Mouse (Mus musculus) kidney, adult 8-10 months (tissue): ENCODE results near the gene Sars.

Source experiments
- DNase-seq, 2 experiments: peaks; one replicate each; pipeline ENCODE4 v3.0.0; 2022

Sars gene

GRCm38 (mm10) chr3:108444698-108445365 is at the start of gene Sars:
Gene Sars, minus strand, starts transcription at chr3:108445209.
- peak; percentile 88 to 91 for DNase-seq

DNA sequence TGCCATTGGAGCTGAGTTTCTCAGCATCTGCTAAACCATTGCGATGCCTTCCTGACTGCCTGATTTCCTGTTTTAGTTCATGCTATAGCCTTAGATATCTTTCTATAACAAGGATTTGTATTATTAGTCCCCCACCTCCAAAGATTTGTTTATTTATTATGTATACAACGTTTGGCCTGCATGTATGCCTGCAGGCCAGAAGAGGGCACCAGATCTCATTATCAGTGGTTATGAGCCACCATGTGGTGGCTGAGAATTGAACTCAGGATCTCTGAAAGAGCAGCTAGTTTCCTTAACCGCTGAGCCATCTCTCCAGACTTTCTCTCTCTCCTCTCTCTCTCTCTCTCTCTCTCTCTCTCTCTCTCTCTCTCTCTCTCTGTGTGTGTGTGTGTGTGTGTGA is 45.0 kb upstream of the Sars start:
- DNase-seq, result no peak

- DNase-seq, result no peak
These were observed 39.7 kb upstream of the Sars start for GRCm38 (mm10) chr3:108484749-108485148.

GRCm38 (mm10) chr3:108478800-108479199 is 33.8 kb upstream of the Sars start:
- no peak for DNase-seq

GRCm38 (mm10) chr3:108476761-108477619 is 32.0 kb upstream of the Sars start:
- DNase-seq, result peak; percentile 90 to 93

GRCm38 (mm10) chr3:108475496-108475895 is 30.5 kb upstream of the Sars start:
- DNase-seq, result peak; percentile 25 to 29

DNA sequence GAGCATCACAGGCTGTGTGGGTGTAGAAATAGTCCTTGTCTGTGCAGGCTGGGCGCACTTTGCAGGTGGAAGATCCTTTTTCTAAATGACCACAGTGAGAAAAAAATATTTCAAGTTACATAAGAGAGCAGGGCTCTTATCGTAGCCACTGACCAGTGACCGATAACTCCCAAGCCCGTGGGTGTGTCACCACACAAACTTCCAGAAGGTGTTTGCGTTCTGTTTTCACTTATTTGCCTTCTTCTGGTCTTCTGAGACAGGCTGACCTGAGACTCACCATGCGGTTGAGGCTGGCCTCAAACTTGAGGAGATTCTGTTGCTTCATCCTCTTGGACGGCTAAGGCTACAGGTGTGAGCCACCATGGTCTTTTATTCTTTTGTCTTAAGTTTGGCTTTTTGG is 30.0 kb upstream of the Sars start:
- no peak for DNase-seq

GRCm38 (mm10) chr3:108467760-108468159 is 22.8 kb upstream of the Sars start:
- no peak for DNase-seq

DNA sequence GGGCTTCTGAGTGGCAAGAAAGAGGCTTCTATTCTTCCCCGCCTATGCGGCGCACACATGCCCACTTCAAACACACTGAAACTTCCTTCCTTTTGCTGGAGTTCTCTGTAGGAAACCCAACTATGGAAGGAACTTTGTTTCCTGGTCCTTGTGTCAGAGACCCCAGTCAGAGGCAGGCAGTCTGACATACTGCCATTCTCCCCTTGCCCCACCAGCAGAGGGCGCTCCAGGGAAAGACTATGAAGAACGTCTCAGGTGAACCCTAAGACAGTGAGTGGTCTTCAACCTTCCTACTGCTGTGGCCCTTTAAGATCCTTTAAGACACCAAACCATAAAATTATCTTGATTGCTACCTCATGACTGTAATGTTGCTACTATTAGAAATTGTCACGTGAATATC is 21.4 kb upstream of the Sars start:
- peak; percentile 35 to 75 for DNase-seq

GRCm38 (mm10) chr3:108458866-108459265 is 13.9 kb upstream of the Sars start:
- peak; percentile 58 to 69 for DNase-seq

DNA sequence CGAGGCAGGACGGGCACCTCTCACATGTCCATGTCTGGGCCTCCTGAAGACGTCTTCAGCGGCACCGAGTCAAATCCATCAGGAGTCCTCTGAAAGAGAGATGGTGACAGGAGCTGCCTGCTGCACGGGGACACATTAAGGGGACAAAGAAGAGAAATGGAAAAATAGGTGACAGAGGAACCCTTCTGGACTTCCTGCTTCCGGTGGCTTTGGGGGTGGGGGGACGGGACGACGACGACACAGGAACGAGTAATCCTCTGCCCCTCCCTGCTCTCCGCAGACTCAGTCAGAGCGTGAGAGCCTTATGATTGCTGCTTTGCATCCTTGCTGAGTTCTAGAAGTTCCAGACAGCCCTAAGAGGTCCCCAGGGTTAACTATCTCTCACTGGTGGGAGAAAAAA is 13.4 kb upstream of the Sars start:
- DNase-seq, result no peak

DNA sequence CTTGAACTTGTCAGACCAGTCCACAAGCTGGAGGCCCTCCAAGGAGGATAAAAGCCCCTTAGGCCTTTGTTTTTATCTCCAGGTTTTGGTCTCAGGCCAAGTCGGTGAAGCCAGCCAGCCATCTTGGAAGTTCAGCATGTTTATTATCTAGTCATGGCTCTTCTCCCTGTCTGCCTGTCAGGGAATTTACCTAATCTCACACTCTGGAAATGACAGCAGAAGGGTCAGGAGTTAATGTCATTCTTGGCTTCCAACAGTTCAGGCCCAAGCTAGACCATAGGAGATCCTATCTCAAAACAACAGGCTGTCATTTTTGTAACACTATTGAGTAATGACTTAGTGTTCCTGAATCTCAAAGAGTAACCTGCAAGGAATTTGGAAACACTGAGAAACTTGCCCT is 9.2 kb upstream of the Sars start:
- no peak for DNase-seq

GRCm38 (mm10) chr3:108451969-108452368 is 7.0 kb upstream of the Sars start:
- DNase-seq, result no peak

DNA sequence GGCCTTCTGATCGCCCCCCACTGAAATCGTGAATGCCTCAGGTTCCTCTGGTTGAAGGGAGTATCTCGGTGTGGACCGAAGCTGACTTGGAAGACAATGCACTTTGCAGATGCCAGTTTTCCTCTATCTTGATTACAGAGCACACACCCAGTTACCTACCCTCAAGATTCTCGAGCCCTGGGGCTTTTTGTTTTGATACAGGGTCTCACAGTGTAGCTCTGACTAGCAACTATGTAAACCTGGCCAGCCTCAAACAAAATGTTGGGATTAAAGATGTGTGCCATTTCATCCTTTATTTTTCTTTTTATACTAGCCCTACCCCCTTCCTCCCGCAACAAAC is 327 bp upstream of the Sars start:
- no peak for DNase-seq

GRCm38 (mm10) chr3:108444029-108444428 is 980 bp downstream of the Sars start:
- peak; percentile 51 to 59 for DNase-seq

DNA sequence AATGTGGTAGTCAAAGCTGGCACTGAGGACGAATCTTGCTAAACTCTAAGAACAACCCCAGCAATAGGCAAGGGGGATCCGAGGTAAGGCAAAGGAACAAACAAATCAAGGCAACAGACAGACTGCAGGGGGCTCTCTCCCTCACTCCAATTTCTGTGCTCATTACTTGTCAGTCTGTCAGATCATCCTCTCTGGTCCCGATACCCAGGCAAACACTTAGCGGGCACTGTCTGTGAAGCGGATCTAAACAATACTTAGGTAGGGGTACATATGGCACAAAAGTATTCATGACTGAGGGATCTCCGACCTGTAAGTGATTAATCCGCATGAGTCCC is 8.7 kb downstream of the Sars start:
- DNase-seq, result no peak

DNA sequence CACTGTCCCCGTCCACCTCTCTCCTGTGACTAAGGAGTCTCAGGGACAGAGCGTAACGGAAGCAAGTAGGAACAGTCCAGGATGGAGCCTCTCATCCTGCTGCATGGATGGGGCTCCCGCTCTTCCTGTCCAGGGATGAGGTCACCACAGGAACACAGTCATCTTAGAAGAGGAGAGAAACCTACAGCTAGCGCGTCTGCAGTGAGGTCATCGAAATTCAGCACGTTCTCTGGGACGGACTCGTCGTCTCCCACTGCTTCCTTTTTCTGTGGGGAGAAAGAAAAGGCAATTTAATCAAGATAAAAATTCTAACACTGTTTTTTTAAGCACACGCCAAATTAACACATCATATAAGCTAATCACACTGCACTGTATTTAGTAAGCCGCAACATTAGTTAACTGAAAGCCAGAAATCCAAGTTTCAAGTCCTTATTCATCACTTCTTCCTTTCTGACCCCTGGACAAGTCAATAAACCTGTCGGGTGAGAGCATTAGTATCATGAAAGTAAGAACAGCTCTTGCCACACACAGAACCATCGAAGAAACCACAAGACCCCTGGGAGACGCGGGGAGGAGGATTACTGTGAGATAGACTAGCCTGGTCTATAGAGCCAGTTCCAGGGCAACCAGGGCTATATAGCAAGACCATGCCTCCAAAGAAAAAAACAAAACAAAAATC is 9.2 kb downstream of the Sars start:
- DNase-seq, result no peak

DNA sequence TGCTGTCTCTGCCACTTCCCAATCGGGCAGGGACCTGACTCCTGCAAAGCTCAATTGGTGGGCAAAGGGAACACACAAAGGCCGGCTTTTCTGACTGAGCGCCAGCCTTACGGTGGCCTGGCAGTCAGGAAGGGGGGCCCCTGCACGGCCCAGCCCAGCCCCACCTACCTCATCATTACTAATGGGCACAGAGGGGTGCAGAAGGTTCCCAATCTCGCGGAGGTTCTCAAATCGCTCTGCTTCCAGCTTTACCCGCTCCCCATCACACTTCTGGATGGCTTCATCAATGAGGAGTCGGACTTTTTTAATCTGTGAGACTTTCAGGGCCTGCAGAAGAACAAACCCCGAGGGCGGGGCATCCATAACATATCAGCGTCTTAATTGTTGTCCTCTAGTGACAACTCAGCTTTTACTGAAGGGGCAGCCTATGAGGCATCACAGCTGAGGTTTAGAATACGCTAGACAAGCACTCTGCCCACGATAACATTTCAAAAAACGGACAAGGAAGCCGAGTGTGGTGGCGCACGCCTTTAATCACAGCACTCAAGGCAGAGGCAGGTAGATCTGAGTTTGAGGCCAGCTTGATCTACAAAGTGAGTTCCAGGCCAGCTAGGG is 11.0 kb downstream of the Sars start:
- no peak for DNase-seq

- no peak for DNase-seq
These were observed 11.7 kb downstream of the Sars start for GRCm38 (mm10) chr3:108433188-108433880.

DNA sequence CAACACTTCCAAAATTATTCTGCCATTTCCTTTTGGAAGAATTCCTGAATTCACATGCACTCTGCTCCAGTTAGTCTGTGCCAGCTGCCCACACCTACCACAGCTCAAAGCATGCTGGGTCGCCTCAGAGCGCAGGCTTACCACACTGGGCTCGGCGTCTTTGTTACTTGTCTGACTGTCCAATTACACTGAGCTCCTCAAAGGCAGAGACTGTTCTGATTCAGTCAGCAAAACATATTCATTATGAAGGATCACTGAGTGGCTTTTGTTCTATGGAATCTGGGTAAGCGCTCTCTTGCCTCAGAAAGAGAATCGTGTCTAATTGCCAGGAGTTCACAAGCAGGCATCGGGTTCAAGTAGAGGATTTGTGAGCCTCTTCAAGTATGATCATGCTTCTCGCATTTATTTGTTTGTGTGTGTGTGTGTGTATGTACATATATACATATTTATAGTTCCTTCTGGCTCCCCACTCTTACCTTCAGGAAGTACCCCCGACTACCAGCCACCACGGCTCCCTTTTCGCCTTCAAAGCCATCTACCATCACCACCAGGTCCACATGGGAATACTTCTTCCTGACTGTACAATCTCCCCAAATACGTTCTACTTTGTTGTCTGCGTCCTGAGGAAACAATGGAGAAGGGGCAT is 12.3 kb downstream of the Sars start:
- DNase-seq, result no peak

- DNase-seq, result no peak
These were observed 19.4 kb downstream of the Sars start for GRCm38 (mm10) chr3:108425624-108426018.

GRCm38 (mm10) chr3:108424944-108425623 is 19.9 kb downstream of the Sars start:
- DNase-seq, result no peak
